11 mouse cellular contexts compared by ENCODE assay signal in the genomic region with DNA sequence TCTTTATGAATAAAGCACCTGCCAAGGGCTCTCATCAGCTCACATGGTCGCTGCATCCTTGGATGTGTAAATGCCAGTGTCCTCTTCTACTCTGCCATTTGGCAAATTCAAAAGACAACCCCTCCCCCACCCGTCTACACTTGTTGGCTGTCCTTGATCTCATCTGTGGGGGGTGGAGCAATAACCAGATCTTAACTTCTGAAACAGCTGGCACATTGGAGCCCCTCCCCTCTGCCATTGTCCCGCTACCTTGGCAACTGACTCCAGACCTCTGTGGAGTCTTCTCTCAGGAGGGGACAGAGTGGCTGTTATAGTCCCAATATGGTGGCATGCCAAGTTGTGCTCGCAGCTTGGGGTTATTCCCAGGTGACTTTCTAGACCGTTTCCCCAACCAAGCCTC. TPM values are rescaled to one million over a fixed set of nuclear protein-coding genes. Genes with fewer than 3 reads are reported as not detected.
DNase-seq lines count a peak whose midpoint lies in the region; ATAC-seq and TF ChIP-seq lines count a peak whose summit lies in the region.
"Had no signal": no experiment of that assay in that cellular context is flagged by ENCODE, and none has a peak within 500 bp of the region (broad histone marks: within the 10 kb centered on the region; RNA-seq: fewer than 3 reads in every experiment).

No protein-coding gene starts in this region.

- TF ChIP-seq CTCF in forebrain, postnatal 0 days (IDR thresholded peaks at IDR 0.05; ENCODE audit: low read depth): no peak

- no peak overlapping the region for H3K4me3 ChIP-seq in forebrain, embryonic 12.5 days (replicated peaks)
- H3K4me3 ChIP-seq in forebrain, postnatal 0 days (ENCODE audit: low read depth, low read length): no peak overlapping the region
- no peak overlapping the region for H3K4me3 ChIP-seq in hindbrain, embryonic 11.5 days (ENCODE audit: low read depth, low read length)
- H3K4me3 ChIP-seq in neural tube, embryonic 11.5 days (ENCODE audit: low read depth, low read length): no peak overlapping the region
- H3K4me3 ChIP-seq: heart, adult 2 months had no signal

- H3K9me3 ChIP-seq in forebrain, embryonic 12.5 days: no peaks in the 10 kb centered on the region
- no peaks in the 10 kb centered on the region for H3K9me3 ChIP-seq in forebrain, postnatal 0 days (ENCODE audit: low read length)
- no peaks in the 10 kb centered on the region for H3K9me3 ChIP-seq in hindbrain, embryonic 11.5 days (ENCODE audit: control insufficient read depth, low read length)
- no peaks in the 10 kb centered on the region for H3K9me3 ChIP-seq in neural tube, embryonic 11.5 days (ENCODE audit: control insufficient read depth, low read length)

- no peak overlapping the region for H3K9ac ChIP-seq in forebrain, embryonic 12.5 days
- H3K9ac ChIP-seq in forebrain, postnatal 0 days: no peak overlapping the region
- H3K9ac ChIP-seq in hindbrain, embryonic 11.5 days (ENCODE audit: low read depth, low read length): no peak overlapping the region
- no peak overlapping the region for H3K9ac ChIP-seq in neural tube, embryonic 11.5 days (ENCODE audit: low read length)

- H3K36me3 ChIP-seq in forebrain, embryonic 12.5 days (replicated peaks): peaks cover 60% of the 10 kb centered on the region
- no peaks in the 10 kb centered on the region; the same call in 1 of the 2 replicates for H3K36me3 ChIP-seq in forebrain, postnatal 0 days (ENCODE audit: insufficient read depth)
- H3K36me3 ChIP-seq in hindbrain, embryonic 11.5 days (ENCODE audit: control insufficient read depth, insufficient read depth, low read length): peaks cover 3% of the 10 kb centered on the region; the same call in 1 of the 2 replicates
- peaks cover 3% of the 10 kb centered on the region; the same call in 1 of the 2 replicates for H3K36me3 ChIP-seq in neural tube, embryonic 11.5 days (ENCODE audit: control insufficient read depth, insufficient read depth, low read length)

- no peak for DNase-seq in forebrain, postnatal 0 days
- DNase-seq in adrenal gland, postnatal 14 days: peak; percentile 79
- DNase-seq in hindbrain, embryonic 11.5 days (ENCODE audit: low spot score): peak; percentile 69
- peak; percentile 54 for DNase-seq in neural tube, embryonic 11.5 days (ENCODE audit: low spot score)
- no peak for DNase-seq in left cerebral cortex, adult 8-10 months (ENCODE audit: low spot score in 2 of 2)
- DNase-seq in kidney, postnatal 36 days: no peak
- DNase-seq: heart, adult 2 months; heart, postnatal 4 days; right cerebral cortex, adult 18-20 months; thymus, postnatal 36 days had no signal

- 65% methylated on average over 5 of the region's 5 CpGs for WGBS in forebrain, embryonic 12.5 days
- 57% methylated on average over 5 of the region's 5 CpGs for WGBS in forebrain, postnatal 0 days
- 51% methylated on average over 5 of the region's 5 CpGs for whole genome bisulfite sequencing in hindbrain, embryonic 11.5 days
- 57% methylated on average over 5 of the region's 5 CpGs for WGBS in neural tube, embryonic 11.5 days

- H3K4me1 ChIP-seq in forebrain, embryonic 12.5 days: peaks cover 29% of the 10 kb centered on the region
- peaks cover 6% of the 10 kb centered on the region; the same call in 1 of the 2 replicates for H3K4me1 ChIP-seq in forebrain, postnatal 0 days (ENCODE audit: insufficient read depth)
- H3K4me1 ChIP-seq in hindbrain, embryonic 11.5 days (replicated peaks; ENCODE audit: control insufficient read depth, insufficient read depth, low read length): peaks cover 5% of the 10 kb centered on the region; the same call in 1 of the 2 replicates
- H3K4me1 ChIP-seq in neural tube, embryonic 11.5 days (ENCODE audit: control insufficient read depth, insufficient read depth, low read length): peaks cover 18% of the 10 kb centered on the region

- no peaks in the 10 kb centered on the region for H3K27me3 ChIP-seq in forebrain, embryonic 12.5 days
- H3K27me3 ChIP-seq in forebrain, postnatal 0 days (ENCODE audit: insufficient read depth, low read length): no peaks in the 10 kb centered on the region
- H3K27me3 ChIP-seq in hindbrain, embryonic 11.5 days (ENCODE audit: control insufficient read depth, insufficient read depth, low read length): no peaks in the 10 kb centered on the region
- no peaks in the 10 kb centered on the region for H3K27me3 ChIP-seq in neural tube, embryonic 11.5 days (ENCODE audit: control insufficient read depth, insufficient read depth, low read length)

- ATAC-seq in forebrain, embryonic 12.5 days (ENCODE audit: low FRiP score): peak; percentile 33; the same call in 1 of the 2 replicates
- no peak for ATAC-seq in forebrain, postnatal 0 days
- peak; percentile 52 for ATAC-seq in hindbrain, embryonic 11.5 days (ENCODE audit: low FRiP score)
- ATAC-seq in neural tube, embryonic 11.5 days (ENCODE audit: insufficient read depth, low FRiP score, low TSS enrichment): peak; percentile 67

- no peak overlapping the region for H3K4me2 ChIP-seq in forebrain, embryonic 12.5 days
- no peak overlapping the region for H3K4me2 ChIP-seq in forebrain, postnatal 0 days (ENCODE audit: low read depth)
- H3K4me2 ChIP-seq in hindbrain, embryonic 11.5 days (replicated peaks; ENCODE audit: low read depth, low read length): no peak overlapping the region
- no peak overlapping the region for H3K4me2 ChIP-seq in neural tube, embryonic 11.5 days (ENCODE audit: low read depth)

- H3K27ac ChIP-seq in forebrain, embryonic 12.5 days: peak overlapping the region; percentile 39
- no peak overlapping the region for H3K27ac ChIP-seq in forebrain, postnatal 0 days (ENCODE audit: low read depth, low read length)
- H3K27ac ChIP-seq in hindbrain, embryonic 11.5 days (ENCODE audit: low read depth, low read length): no peak overlapping the region
- no peak overlapping the region for H3K27ac ChIP-seq in neural tube, embryonic 11.5 days (ENCODE audit: low read depth, low read length)
- H3K27ac ChIP-seq: heart, adult 2 months had no signal

RNA-seq across cellular contexts. Expression of gene Gprc5b, which starts 22.7 kb away (rescaled TPM):
- 11.8 and 15.1 TPM in 2 replicates for polyA plus RNA-seq in forebrain, embryonic 12.5 days (2016; fragmentation: Nextera tagmentation; extraction: Ambion mirVana)
- total RNA-seq in forebrain, postnatal 0 days (2014; rRNA removed): 18.7 and 34.0 TPM in 2 replicates
- 6.7 and 6.9 TPM in 2 replicates for polyA plus RNA-seq in forebrain, postnatal 0 days (2015; fragmentation: Nextera tagmentation; extraction: Ambion mirVana)
- total RNA-seq in adrenal gland, postnatal 14 days (2021): 80.7 and 91.7 TPM in 2 replicates
- polyA plus RNA-seq in hindbrain, embryonic 11.5 days (2014; fragmentation: Nextera tagmentation; extraction: Ambion mirVana): 27.2 and 30.3 TPM in 2 replicates
- polyA plus RNA-seq in neural tube, embryonic 11.5 days (2014; fragmentation: Nextera tagmentation; extraction: Ambion mirVana): 17.8 and 19.6 TPM in 2 replicates
- 100 to 1,000 TPM; 116 to 128 (median 122) TPM for total RNA-seq in left cerebral cortex, adult 8-10 months (2022)

Comparison
In these comparisons a context has a peak if more than half of its experiments do, and no peak if none do; other contexts are left out.
1. DNase-seq: peak in adrenal gland, postnatal 14 days (single experiment), hindbrain, embryonic 11.5 days (single experiment) and neural tube, embryonic 11.5 days (single experiment); none in forebrain, postnatal 0 days (single experiment), left cerebral cortex, adult 8-10 months (0 of 2) and kidney, postnatal 36 days (0 of 2).